Mouse (Mus musculus): ENCODE data around the gene Mmp2. TPM values are rescaled to one million over a fixed set of nuclear protein-coding genes. Genes with fewer than 3 reads are reported as not detected.

The Mmp2 gene
- 1 to 10 TPM; 1.8 to 3.0 TPM for total RNA-seq (2023)

GRCm38 (mm10) chr8:92827243-92828034, at the start of gene Mmp2:
Gene Mmp2, plus strand, starts transcription at chr8:92827291.

GRCm38 (mm10) chr8:92855171-92855894, 28.2 kb downstream of the Mmp2 start, which contains the start of gene Lpcat2:
Gene Lpcat2, plus strand, starts transcription at chr8:92855339.

GRCm38 (mm10) chr8:92901107-92901506, 74.0 kb downstream of the Mmp2 start, which contains the start of gene Capns2:
Gene Capns2, plus strand, starts transcription at chr8:92901407.

Other genes with a start within 250 kb of the Mmp2 start
- gene Irx6, start 153.0 kb upstream of the Mmp2 start, total RNA-seq (2023): not detected
- gene Lpcat2, start 28.0 kb downstream of the Mmp2 start, total RNA-seq (2023): 10 to 100 TPM; 75.4 to 88.0 TPM
- 1 to 10 TPM; 7.0 to 9.0 TPM for gene Capns2, start 74.1 kb downstream of the Mmp2 start, total RNA-seq (2023)
- gene Slc6a2, start 132.8 kb downstream of the Mmp2 start, total RNA-seq (2023): under 1 TPM; 0.24 to 0.58 TPM
- not detected for gene Ces1a, start 220.9 kb downstream of the Mmp2 start, total RNA-seq (2023)